Mouse (Mus musculus) testis, postnatal 10 days (tissue): ENCODE measurements around the gene Ttc41.

ENCODE experiments used
- DNase-seq: peaks from one replicate; pipeline ENCODE4 v3.0.0; 2021; ENCODE audit warnings: low spot score

Ttc41 gene

DNA sequence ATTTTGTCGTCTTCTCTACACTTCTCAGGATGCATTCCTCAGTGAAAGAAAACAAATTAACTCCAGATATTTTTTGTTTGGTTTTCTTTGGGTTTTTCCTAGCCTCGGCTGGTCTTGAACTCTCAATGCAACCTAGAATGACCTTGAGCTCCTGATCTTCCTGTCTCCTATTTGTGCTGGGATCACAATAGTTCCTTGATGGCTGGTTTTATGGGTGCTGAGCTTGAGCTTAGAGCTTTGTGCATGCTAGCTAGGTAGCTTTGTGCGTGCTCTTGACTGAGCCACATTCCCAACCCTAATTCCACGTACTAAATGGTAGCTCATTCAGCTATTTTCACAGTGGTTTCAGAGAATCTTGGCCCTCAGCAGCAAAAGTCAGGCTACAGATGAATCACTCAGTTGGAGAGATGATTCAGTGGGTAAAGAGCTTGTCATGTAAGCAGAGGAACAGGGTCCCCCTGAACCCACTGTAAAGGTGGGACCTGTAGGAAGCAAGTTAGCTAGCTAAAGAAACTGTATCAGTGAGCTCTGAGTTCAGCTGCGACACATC lies 78.6 kb downstream of the Ttc41 start:
- no peak for DNase-seq

DNA sequence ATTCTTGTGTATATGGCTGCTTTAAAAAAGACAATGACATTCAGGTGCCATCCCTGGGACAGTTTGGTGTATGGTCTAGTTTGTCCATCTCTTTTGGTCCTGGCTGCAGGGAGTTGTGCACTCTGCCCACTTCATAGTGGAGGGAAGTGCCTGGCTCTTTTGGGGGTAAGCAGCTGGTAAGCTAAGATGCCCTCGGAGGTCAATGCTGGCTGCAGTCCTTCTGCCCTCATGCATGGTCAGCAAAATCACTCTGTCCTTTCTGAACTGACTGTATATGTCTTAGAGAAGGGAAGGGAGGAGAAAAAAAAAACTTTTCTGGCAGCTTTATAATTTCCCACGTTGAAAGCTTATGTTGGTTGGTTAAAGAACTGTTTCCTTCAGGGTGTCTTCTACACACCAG lies 79.8 kb downstream of the Ttc41 start:
- no peak for DNase-seq

DNA sequence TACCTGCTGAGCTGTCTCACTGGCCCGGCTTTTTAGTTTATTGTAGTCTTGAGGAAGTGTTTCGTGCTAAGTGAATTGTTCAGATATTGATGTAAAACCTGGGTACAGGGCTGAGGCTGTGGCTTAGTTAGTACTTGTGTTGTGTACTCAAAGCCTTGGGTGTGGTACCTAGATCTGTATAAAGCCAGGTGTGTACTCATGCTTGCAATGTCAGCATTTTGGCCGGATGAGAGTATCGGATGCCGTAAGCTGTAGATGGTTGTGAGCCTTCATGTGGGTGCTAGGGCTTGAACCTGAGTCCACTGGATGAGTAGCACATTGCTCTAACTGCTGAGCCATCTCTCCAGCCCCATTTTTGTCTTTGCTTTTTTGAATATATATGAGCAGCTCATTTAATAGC lies 80.5 kb downstream of the Ttc41 start:
- no peak for DNase-seq

DNA sequence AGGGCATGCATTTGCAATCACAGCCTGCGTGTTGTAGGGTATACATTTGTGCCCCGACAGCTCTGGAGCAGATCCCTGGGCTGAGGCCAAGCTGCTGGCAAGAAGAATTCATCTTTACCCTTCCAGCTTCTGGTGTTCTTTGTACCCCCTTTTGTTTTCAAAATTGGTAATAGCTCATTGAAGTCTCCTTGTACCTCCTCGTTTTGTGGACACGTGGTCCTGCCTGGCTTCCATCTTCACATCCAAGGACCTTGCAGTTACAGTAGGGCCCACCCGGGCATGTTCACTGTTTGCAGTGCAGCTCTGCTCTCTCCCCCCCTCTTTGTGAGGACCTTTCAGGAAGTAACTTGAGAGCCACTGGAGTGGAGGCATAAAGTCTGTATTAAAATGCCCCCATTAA lies 82.6 kb downstream of the Ttc41 start:
- DNase-seq, result no peak

DNA sequence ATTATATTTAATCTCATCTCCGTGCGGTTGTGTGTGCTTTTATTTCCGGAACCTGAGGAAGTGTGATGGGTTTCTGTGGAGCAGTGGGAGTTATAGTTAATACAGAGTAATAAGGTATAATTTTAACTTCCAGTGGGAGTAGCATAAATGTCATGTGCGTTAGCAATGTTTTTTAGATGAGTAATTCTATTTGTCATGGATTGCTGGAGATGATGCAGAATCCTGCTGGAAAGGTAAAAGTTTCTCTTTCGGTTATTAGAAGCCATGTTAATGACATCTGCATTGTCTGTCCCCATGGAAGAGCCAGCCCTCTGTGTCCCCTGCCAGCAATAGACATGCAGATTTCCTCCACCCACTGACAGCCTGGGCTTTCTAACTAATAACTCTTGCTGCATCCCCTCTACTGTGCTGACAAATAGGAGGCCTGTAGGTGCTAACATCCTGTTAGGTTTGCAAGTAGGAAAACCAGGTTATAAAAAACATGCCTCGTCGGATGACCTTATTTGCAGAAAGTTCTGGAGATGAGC lies 83.6 kb downstream of the Ttc41 start:
- no peak for DNase-seq

DNA sequence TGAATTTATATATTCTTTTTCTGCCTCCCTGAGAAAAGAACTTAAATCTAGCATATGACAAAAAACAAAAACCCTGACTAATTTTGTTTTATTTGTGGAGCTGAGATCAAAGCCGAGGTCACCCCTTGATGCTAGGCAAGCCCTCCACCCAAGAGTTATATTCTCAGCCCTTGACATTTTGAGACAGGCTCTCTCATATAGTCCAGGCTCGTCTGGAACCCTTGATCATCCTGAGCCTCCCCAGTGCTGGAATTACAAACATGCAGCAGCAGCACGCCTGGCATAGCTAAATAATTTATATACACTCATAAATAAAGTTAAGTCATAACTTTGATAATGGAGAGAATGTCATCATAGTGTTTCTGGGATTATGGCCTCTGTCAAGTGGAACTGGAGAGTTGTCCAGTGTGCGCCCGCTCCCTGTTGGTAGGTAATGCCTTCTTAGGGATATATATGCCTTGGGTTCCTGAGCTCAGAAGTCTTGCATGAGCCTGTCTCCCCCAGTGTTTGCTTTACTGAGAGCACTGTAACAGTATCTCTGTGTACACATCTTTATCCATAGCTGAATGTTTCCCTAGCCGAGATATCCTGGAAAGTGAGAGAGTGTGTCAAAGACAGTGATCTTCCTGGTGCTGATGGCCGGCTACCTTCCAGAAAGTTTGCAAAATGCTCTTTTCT lies 86.0 kb downstream of the Ttc41 start:
- DNase-seq, result no peak

DNA sequence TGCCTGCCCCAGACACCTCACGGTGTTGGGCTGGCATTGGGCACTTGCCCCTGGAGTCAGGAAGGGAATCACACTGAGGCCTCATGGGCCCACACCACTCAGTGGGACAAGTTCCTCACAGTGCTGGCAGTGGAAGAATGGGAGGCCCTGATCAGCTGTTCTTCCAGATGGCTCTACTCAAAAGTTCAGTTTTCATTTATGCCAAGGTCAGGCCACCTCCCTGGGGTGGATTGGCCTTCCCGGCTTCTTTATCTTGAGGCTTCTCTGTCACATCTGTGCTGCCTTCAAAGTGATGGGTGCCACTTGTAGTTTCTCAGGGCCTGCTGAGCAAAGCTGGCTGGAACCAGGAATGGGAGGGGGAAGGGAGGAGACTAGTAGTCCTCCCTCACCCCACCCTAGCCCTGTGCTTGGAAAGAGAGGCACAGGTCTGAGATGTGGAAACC lies 87.9 kb downstream of the Ttc41 start:
- DNase-seq, result no peak

DNA sequence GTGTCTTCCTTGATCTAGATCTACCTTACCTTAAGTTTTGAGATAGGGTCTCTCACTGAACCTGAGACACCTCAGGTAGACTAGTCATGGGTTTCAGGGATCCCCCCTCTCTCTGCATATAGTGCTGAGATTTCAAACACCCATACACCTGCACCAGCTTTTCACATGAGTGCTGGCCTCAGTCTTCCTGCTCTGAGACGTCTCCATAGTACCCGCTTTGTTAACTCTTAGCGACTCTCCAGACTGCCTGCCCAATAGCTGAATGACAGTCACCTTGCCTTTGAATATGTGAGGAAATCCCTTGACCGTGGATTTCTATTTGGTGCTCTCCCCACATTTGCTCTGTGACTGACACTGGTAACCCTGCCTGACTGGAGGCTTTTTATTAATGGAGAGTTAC lies 88.6 kb downstream of the Ttc41 start:
- DNase-seq, result no peak

DNA sequence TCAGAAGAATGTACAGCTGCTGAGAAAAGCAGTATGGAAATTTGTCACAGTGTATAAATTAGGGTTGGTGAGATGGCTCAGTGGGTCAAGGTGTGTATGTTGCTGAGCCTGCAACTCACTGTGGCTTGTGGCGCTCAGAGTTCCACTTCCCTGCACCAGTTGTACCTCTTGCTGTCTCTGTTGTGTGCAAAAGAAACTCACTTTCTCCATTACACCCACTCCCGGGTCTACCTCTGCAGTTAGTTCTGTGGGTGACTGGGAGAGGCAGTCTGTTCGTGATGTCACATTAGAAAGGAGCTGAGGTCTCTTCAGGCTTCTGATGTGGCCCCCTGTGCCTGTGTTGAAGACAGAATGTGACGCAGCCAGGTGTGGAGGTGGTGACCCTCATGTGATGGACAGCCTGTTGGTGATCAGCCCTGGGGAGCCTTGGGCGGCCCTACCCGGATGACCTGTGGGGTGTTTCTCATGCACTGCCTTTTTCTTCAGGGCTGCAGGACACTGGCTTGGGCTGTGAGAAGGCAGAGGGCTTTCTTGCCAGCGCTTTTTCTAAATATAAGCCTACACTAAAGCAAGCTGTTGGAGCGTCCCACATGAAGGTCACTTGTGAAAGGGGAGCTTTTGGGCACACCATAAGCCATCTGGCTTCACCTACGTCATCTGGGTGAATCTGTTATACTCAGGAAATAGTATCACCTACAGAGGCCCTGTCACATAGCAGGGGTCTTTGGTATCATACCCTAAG lies 89.4 kb downstream of the Ttc41 start:
- DNase-seq, result no peak

DNA sequence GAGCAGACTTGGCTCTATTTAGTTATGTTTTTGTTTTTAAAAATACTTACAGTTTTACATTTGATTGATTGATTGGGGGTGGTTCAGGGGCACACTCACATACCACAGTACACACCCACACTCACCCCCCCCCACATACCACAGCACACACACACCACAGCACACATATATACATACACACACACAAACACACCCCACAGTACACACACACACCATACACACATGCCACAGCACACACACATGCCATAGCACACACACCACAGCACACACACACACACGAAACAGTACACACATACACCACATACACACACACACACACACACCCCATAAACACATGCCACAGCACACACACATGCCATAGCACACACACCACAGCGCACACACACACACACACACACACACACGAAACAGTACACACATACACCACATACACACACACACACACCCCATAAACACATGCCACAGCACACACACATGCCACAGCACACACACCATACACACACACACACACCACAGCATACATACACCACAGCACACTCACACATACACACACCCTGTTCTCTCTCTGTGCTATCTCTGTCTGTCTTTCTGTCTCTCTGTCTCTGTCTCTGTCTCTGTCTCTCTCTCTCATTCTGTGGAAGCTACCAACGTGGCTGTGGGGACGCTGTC lies 90.6 kb downstream of the Ttc41 start:
- DNase-seq, result no peak

DNA sequence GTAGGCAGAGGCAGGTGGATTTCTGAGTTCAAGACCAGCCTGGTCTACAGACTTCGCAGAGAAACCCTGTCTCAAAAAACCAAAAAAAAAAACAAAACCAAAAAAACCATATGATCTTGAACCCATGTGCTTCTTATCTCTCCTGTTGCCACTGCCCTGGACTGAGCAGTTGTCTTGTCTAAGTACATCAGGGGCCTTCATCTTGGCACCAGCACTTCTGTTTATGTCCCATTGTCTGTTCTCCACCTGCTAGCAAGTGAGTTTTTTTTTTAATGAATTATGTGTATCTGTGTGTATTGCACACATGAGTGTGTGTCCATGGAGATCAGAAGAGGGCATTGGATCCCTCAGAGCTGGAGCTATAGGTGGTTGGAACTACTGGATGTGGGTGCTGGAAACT lies 101.8 kb downstream of the Ttc41 start:
- DNase-seq, result no peak

DNA sequence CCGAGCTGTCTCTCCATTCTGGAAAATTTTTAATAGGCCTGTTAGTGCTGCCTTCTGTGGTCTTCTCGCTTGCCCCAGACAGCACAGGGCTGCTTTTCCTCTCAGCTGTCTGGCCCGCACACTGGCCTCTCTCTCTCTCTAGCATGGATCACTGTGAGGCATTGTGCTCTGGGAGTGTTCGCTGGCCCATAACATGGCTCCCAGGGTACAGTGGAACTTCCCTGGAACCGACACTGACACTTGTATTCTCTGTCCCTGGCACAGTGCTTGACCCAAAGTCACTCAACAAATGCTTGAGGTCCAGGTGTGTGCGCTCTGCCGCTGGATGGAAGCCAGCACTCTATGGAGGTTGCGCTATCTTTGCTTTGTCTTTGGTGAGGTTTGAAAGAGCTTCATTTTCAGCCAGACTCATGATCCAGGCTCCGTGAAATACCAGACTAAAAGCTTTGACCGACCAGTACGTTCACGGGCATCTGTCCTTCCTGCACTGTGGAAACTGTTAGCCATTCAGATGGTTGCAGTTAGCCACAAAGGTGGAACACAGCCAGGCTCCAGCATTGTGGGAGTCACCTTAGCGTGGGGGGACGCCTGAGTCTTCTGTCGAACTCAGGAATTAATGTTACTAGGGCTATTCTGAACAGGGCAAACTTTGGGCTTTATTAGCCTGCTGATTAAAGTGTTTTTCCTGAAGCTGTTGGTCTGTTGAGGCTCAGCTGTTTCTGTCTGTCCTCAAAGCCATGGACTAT lies 102.6 kb downstream of the Ttc41 start:
- DNase-seq, result peak; percentile 66

DNA sequence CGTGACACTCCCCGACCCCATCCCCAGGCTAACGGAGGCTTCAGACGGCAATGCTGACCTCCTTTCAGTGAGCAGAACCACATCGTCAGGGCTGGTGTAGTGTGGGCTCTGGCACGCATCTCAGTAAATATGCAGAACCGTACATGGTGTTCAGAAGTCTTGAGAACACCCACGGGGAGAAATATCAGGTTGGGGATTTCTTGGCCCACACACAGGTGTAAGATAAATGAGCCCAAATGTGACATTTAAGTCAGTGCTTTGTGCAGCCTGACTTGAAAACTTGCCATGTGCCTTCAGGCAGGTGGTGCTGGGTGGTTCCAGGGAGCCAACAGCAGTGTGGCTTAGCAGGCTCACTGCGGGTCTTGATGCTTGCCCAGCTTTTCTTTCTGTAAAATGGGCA lies 104.4 kb downstream of the Ttc41 start:
- DNase-seq, result no peak

DNA sequence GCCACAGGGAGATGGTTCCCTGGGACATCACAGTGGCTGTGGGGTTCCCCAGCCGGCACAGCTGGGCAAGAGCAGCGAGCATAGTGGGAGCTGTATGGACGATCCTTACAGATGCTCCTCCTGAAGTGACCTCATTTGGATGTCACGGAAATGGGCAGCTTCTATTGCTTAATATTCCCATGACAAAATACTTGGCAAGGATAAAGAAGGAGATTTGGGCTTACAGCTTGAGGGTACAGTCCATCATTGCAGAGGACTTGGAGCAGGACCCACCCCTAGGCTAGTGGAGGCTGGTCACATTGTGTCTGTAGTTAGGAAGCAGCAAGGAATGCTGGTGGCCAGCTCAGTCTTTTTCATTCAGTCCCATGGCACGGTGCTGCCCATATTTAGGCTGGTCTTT lies 105.0 kb downstream of the Ttc41 start:
- no peak for DNase-seq

DNA sequence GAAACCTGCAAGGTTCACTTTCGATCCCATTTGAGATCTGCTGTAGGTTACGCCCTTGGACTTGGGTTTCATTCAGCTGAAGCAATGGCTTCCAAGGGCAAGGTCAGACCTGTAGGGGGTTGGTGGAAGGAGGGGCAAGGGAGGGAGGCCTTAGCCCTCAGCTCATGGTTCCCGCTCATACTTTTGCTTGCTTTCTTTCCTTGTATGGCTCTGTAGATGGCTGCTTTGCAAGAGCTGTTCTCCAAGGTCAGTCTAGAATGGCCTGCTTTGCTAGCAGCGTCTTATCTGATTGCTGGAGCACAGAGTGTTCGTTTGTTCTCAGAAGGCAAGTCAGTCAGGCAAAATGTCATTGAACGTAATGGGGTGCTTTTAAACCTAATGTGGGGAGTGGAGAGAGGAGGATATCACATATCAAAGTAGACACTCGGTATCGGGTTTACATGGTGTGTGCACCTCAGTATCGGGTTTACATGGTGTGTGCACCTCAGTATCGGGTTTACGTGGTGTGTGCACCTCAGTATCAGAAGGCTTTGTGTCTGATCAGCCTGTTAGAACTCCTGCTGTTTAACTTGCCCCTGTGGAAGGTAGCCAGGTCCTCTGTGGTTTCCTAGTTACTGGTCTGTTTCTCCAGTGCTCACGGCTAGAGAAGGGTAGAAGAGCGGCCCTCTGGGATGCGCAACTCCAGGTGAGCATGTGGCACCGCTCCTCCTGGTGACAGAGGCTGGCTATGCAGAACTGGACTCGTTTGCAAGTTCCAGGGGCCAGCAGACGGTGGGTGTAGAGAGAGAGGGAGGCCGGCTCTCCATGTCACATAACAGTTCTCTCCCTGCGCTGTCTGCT lies 108.9 kb downstream of the Ttc41 start:
- peak; percentile 61 for DNase-seq

DNA sequence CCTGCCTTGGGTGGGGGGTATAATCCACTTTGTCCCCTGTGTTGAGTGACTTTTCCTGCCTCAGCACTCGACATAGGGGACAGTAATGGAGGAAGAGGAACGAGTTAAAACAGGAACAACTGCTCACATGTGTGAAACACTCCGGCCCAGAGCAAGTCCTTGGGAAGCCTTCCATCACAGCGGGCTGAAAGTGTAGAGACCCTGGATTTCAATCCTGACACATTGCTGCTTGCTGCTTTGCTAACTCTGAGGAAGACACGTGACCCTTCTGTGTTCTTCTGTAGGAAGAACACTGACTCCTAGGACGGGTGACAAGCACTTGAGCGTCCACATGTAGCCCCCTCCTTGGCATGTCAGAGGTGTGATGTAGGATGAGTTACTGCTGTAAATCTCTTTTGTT lies 109.5 kb downstream of the Ttc41 start:
- DNase-seq, result no peak

DNA sequence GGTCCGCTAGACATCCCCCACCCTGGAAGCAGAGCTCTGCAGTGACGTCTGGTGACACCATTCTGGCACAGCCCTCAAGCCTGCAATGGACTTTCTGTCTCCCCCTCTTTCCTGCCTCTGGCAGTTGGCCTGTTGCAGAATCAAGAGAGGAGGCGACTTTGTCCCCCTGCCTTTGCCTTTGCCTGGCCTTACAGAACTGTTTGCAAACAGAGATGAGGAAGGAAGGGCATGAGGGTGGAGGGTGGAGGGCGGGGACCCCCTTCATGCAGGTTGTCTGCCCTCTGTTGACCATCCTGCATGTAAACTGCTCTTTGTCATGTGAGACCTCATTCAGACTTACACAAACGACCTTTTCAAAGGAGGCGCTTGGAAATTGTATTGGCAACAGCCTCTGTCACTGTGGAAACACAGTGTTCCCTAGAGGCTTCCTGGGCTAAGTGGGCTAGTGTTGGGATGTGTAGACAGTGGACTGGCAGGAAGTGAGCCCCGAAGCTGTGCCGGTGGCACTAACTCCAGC lies 114.1 kb downstream of the Ttc41 start:
- DNase-seq, result no peak

DNA sequence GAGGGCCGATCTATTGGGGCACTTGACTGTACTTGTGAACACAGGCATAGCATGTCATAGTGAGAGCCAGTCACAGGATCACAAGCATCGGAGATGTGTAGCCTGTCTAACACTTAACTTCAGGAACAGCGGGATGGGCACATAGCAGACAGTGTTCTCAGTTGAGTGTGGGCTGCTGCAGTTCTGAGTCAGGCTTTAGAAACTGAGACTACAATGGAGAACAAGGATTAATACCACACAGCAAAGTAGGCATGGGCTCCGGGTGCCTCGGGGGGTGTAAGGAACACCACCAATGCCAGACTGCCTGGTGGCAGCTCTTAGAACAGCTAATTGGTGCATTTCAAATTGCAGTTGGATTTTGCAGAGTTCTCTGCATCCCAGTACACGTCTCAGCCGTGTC lies 115.4 kb downstream of the Ttc41 start:
- no peak for DNase-seq

DNA sequence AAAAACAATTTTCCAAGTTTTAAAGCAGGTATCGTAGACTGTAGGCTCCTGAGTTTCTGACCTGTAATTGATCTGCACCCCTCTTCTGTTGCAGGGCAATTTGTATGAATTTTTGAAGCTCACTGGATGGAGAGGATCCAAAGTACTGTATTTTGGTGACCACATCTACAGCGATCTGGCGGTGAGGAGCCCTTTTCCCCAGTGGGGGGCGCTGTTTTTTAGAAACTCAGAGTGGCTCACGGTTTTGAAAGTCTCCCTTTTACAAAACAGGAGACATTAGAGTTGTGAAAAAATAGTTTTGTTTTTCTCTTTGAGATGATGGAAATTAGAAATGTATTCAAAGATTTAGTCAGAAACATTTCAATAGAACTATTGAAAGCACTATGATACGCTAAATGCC lies 118.5 kb downstream of the Ttc41 start:
- no peak for DNase-seq

DNA sequence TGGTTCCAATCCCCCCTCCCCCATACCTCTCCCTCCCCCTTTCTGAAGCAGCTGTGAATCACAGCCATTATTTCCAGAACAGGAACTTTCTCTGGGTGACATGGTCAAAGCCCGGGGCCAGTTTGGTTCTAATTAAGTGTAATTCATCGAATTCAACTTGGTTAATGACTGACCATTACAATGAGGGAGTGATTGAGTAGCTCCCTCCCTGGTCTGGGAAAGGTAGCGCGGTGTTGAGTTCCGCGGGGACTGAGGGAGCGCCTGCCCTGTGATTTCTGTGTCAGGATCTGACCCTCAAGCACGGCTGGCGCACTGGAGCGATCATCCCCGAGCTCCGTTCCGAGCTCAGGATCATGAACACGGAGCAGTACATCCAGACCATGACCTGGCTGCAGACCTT lies 119.3 kb downstream of the Ttc41 start:
- no peak for DNase-seq
